Mouse (Mus musculus) thymus, adult 2 months (tissue): ENCODE measurements at regions not wholly inside any gene's neighbourhood (a gene's known extent, or its start where the extent isn't known, plus 50 kb on each side); places are given as distances from the start of the nearest gene placed in this dataset.

Source experiments
- CTCF ChIP-seq: fragments of 200-500 bp; IDR thresholded peaks from 2 replicates; pipeline ENCODE4 v1.5.1; 2012; ENCODE audit warnings: mild to moderate bottlenecking, control low read depth, low read length, moderate library complexity, borderline replicate concordance; ENCODE audit not compliant: control insufficient read depth, poor library complexity, insufficient read depth; ENCODE audit errors: extremely low read depth
- POLR2A ChIP-seq: fragments of 200-500 bp; IDR thresholded peaks from 2 replicates; pipeline ENCODE4 v1.6.1; 2012; ENCODE audit warnings: mild to moderate bottlenecking, low read length, control low read depth, moderate library complexity; ENCODE audit not compliant: control insufficient read depth, poor library complexity, insufficient read depth; ENCODE audit errors: extremely low read depth

DNA sequence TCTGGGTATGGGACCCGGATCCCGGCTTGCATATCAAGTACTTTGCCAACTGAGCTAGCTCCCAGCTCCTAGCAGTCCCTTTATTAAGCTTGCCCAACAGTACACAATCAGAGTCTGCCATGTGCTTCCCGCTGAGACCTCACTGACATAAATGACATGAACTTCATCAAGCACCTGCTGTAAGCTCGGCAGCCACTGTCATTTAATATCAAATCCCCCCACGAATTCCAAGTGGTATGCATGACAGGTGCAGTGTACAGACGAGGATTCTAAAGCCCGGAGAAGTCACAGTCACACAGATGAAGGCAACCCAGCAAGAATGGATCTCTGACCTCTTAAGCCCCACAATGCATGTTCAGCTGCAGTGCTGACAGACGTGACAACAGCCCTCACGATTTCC is 257.3 kb downstream of the Rybp start:
- TF ChIP-seq CTCF (no peak), POLR2A (no peak)
